Mouse (Mus musculus): ENCODE data around the gene Ralgapa2. TPM values are rescaled to one million over a fixed set of nuclear protein-coding genes. Genes with fewer than 3 reads are reported as not detected.

Gene Ralgapa2
- total and polyA plus RNA-seq, 3 experiments = 9.2 to 9.6 TPM; not detected in 1

GRCm38 (mm10) chr2:146222279-146223175 lies 289.6 kb downstream of the Ralgapa2 start:
- no peaks in the 10 kb centered on the region for H3K27me3 ChIP-seq (ENCODE audit: control insufficient read depth in 1 of 2, insufficient read depth in 2 of 2, low read length in 2 of 2)
- TF ChIP-seq KAT2A (conservative IDR thresholded peaks at IDR 0.05; ENCODE audit: low read depth, low read length) (no peak), ZMIZ1 (IDR thresholded peaks at IDR 0.05; ENCODE audit: low read depth, low read length) (no peak), ETS1 (IDR thresholded peaks at IDR 0.05; ENCODE audit: low read depth, low read length) (no peak), POLR2AphosphoS5 (IDR thresholded peaks at IDR 0.05; ENCODE audit: borderline replicate concordance, low read depth, low read length) (no peak)
- no peaks in the 10 kb centered on the region for H3K36me3 ChIP-seq (ENCODE audit: control insufficient read depth in 1 of 2, insufficient read depth in 2 of 2, low read length in 2 of 2)
- no peak overlapping the region for H3K4me3 ChIP-seq (ENCODE audit: control insufficient read depth in 1 of 2, insufficient read depth in 1 of 2, low read depth in 2 of 2, low read length in 2 of 2)
- no peak overlapping the region for H3K9ac ChIP-seq (ENCODE audit: control insufficient read depth, low read depth, low read length, poor library complexity, severe bottlenecking)
- no peaks in the 10 kb centered on the region for H3K4me1 ChIP-seq (ENCODE audit: control insufficient read depth in 1 of 2, insufficient read depth in 2 of 2, low read length in 2 of 2)
- no peak for DNase-seq (ENCODE audit: low read depth, low spot score)
- no peaks in the 10 kb centered on the region for H3K9me3 ChIP-seq (replicated peaks; ENCODE audit: insufficient read depth, low read length)
- no peaks in the 10 kb centered on the region for H3K79me2 ChIP-seq (ENCODE audit: control insufficient read depth, insufficient read depth, low read length, poor library complexity)
- no peak overlapping the region for H3K27ac ChIP-seq (ENCODE audit: control insufficient read depth, low read depth, low read length)

DNA sequence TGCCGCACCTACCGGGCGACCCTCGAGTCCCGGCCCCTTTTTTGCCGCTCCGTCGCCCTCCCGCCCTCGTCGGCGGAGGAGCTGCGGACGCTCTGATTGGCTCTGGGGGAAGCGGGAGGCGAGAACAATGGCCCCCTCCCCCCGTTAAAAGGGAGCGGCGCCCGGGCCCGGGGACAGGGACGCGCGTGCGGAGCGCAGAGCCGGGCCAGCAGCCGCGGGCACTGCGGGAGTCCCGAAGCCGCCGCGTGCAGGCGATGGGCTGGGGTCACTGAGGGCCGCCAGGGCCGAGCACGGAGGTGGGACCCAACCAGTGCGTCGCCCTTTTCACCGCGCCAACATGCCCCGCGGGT lies 290.2 kb downstream of the Ralgapa2 start:
- Histone ChIP-seq H3K9me3 (replicated peaks; ENCODE audit: insufficient read depth, low read length) (no peaks in the 10 kb centered on the region), H3K36me3 (ENCODE audit: control insufficient read depth in 1 of 2, insufficient read depth in 2 of 2, low read length in 2 of 2) (no peaks in the 10 kb centered on the region), H3K27ac (ENCODE audit: control insufficient read depth, low read depth, low read length) (no peak overlapping the region), H3K4me1 (ENCODE audit: control insufficient read depth in 1 of 2, insufficient read depth in 2 of 2, low read length in 2 of 2) (no peaks in the 10 kb centered on the region), H3K79me2 (ENCODE audit: control insufficient read depth, insufficient read depth, low read length, poor library complexity) (no peaks in the 10 kb centered on the region), H3K9ac (ENCODE audit: control insufficient read depth, low read depth, low read length, poor library complexity, severe bottlenecking) (no peak overlapping the region), H3K4me3 (ENCODE audit: control insufficient read depth in 1 of 2, insufficient read depth in 1 of 2, low read depth in 2 of 2, low read length in 2 of 2) (no peak overlapping the region), H3K27me3 (ENCODE audit: control insufficient read depth in 1 of 2, insufficient read depth in 2 of 2, low read length in 2 of 2) (no peaks in the 10 kb centered on the region)
- DNase-seq (ENCODE audit: low read depth, low spot score) = no peak
- no peak for TF ChIP-seq POLR2AphosphoS2 (IDR thresholded peaks at IDR 0.05; ENCODE audit: low read length)
- TF ChIP-seq ELF1 (IDR thresholded peaks at IDR 0.05; ENCODE audit: low read depth, low read length) = no peak
- TF ChIP-seq MEF2A (IDR thresholded peaks at IDR 0.05; ENCODE audit: extremely low read depth, insufficient replicate concordance, low read depth, low read length, poor library complexity, severe bottlenecking) = no peak
- no peak for TF ChIP-seq MYC (IDR thresholded peaks at IDR 0.05; ENCODE audit: low read depth, low read length)
- no peak for TF ChIP-seq CHD1 (IDR thresholded peaks at IDR 0.05; ENCODE audit: low read depth, low read length)
- TF ChIP-seq MXI1 (IDR thresholded peaks at IDR 0.05; ENCODE audit: low read depth, low read length) = no peak
- no peak for TF ChIP-seq SMC3 (IDR thresholded peaks at IDR 0.05; ENCODE audit: low read depth, low read length)
- TF ChIP-seq TCF12 (IDR thresholded peaks at IDR 0.05; ENCODE audit: low read depth, low read length) = no peak
- TF ChIP-seq MAX (IDR thresholded peaks at IDR 0.05; ENCODE audit: low read length) = no peak
- TF ChIP-seq ETS1 (IDR thresholded peaks at IDR 0.05; ENCODE audit: low read depth, low read length) = no peak
- no peak for TF ChIP-seq JUND (IDR thresholded peaks at IDR 0.05; ENCODE audit: low read depth, low read length)
- TF ChIP-seq CTCF (IDR thresholded peaks at IDR 0.05 in 2 of 3, conservative IDR thresholded peaks at IDR 0.05 in 1 of 3; ENCODE audit: control insufficient read depth in 1 of 3, insufficient read depth in 1 of 3, low read depth in 2 of 3, low read length in 3 of 3, poor library complexity in 1 of 3, severe bottlenecking in 1 of 3) = no peak
- no peak for TF ChIP-seq ZNF384 (IDR thresholded peaks at IDR 0.05; ENCODE audit: low read depth, low read length)
- TF ChIP-seq TBP (IDR thresholded peaks at IDR 0.05; ENCODE audit: low read depth, low read length) = no peak
